Mouse (Mus musculus) midbrain, embryonic 16.5 days (tissue): ENCODE results near the gene Caprin1. TPM values are rescaled to one million over a fixed set of nuclear protein-coding genes. Genes with fewer than 3 reads are reported as not detected.

Experiments
- ATAC-seq: fragments of 200-750 bp; cut with Nextera tagmentation; 2 replicates; pipeline ENCODE4 v1.8.0; 2017; ENCODE audit warnings: moderate TSS enrichment
- H3K27ac ChIP-seq: fragments of 300-500 bp; sonication (generic); 2 replicates; pipeline ENCODE4 v1.5.1; 2014; ENCODE audit warnings: mild to moderate bottlenecking, low read length, mixed read lengths
- H3K27me3 ChIP-seq: fragments of 300-500 bp; sonication (generic); 2 replicates; pipeline ENCODE4 v1.6.1; 2014; ENCODE audit warnings: low read depth, low read length, mixed read lengths; ENCODE audit not compliant: control insufficient read depth, insufficient read depth
- H3K36me3 ChIP-seq: fragments of 300-500 bp; sonication (generic); 2 replicates; pipeline ENCODE4 v1.6.1; 2014; ENCODE audit warnings: mild to moderate bottlenecking, low read length, moderate library complexity, mixed read lengths; ENCODE audit not compliant: control insufficient read depth, insufficient read depth
- H3K4me1 ChIP-seq: fragments of 300-500 bp; sonication (generic); 2 replicates; pipeline ENCODE4 v1.6.1; 2014; ENCODE audit warnings: mild to moderate bottlenecking, low read length, mixed read lengths; ENCODE audit not compliant: control insufficient read depth, insufficient read depth
- H3K4me2 ChIP-seq: fragments of 300-500 bp; sonication (generic); 2 replicates; pipeline ENCODE4 v1.6.1; 2014; ENCODE audit warnings: mild to moderate bottlenecking, low read length, mixed read lengths
- H3K4me3 ChIP-seq: fragments of 300-500 bp; sonication (generic); 2 replicates; pipeline ENCODE4 v1.5.1; 2014; ENCODE audit warnings: low read depth, mild to moderate bottlenecking, low read length, moderate library complexity, mixed read lengths
- H3K9ac ChIP-seq: fragments of 300-500 bp; sonication (generic); 2 replicates; pipeline ENCODE4 v1.6.1; 2014; ENCODE audit warnings: low read depth, low read length, mixed read lengths
- H3K9me3 ChIP-seq: fragments of 300-500 bp; sonication (generic); replicated peaks from 2 replicates; pipeline ENCODE4 v1.6.1; 2014; ENCODE audit warnings: mild to moderate bottlenecking, low read length, mixed read lengths; ENCODE audit not compliant: control insufficient read depth, poor library complexity, severe bottlenecking
- WGBS: fragments of 180-500 bp; shearing (Covaris S2); extraction: QIAGEN DNeasy Blood & Tissue Kit; methylation state at CpG from one replicate; pipeline ENCODE4 v1.1.7; 2014; 5-methylcytosine and 5-hydroxymethylcytosine counted together
- polyA plus RNA-seq: library from polyadenylated mRNA; unstranded; fragments of >200 nt; fragmentation: Nextera tagmentation; extraction: Ambion mirVana; gene quantifications from 2 replicates; pipeline ENCODE4 v1.2.1, GENCODE M21; 2015

Caprin1 gene
- polyA plus RNA-seq, 1 experiment from 2014 or later: 337 TPM

DNA sequence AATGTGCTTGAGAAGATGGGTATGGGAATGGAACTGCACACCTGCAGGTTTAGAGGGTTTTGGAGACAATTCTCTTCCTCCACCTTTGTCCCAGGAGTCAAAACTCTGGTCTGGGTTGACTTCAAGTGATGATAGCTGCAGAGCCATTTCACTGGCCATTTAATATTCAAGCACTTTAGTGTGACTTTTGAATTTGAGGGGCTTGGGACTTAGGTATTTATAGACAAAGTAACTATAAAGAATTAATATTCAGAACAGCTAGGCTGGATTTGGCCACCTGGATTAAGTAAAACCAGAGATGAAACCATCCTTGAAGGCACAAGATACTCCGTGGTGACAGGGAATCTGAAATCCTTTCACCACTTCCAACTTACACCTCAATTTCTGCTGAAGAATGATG is 35.0 kb downstream of the Caprin1 start:
- H3K4me3 ChIP-seq: no peak overlapping the region
- peaks cover 10% of the 10 kb centered on the region; the same call in 1 of the 2 replicates for H3K36me3 ChIP-seq
- 53% methylated on average over 1 of the region's 1 CpGs for WGBS
- H3K9me3 ChIP-seq: no peaks in the 10 kb centered on the region
- no peak overlapping the region for H3K9ac ChIP-seq
- H3K27ac ChIP-seq: no peak overlapping the region
- no peak overlapping the region for H3K4me2 ChIP-seq
- ATAC-seq: no peak
- no peaks in the 10 kb centered on the region for H3K27me3 ChIP-seq
- peaks cover 13% of the 10 kb centered on the region for H3K4me1 ChIP-seq

- Histone ChIP-seq H3K9ac (no peak overlapping the region), H3K4me2 (peak overlapping the region; percentile 93), H3K36me3 (peaks cover 10% of the 10 kb centered on the region; the same call in 1 of the 2 replicates), H3K4me1 (peaks cover 13% of the 10 kb centered on the region), H3K27ac (no peak overlapping the region), H3K4me3 (peak overlapping the region; percentile 62; the same call in 1 of the 2 replicates), H3K27me3 (no peaks in the 10 kb centered on the region), H3K9me3 (no peaks in the 10 kb centered on the region)
- no peak for ATAC-seq
- 38% methylated on average over 4 of the region's 4 CpGs for WGBS
These were observed 35.5 kb downstream of the Caprin1 start for GRCm38 (mm10) chr2:103761993-103762392.

- Histone ChIP-seq H3K9ac (peak within 1 kb of the TSS; percentile 57), H3K4me3 (peak within 1 kb of the TSS; percentile 62), H3K4me1 (peaks cover 13% of the 10 kb centered on the region), H3K27ac (peak within 1 kb of the TSS; percentile 75), H3K27me3 (no peaks in the 10 kb centered on the region), H3K36me3 (0 out of 2 replicates have a peak, but pooled peaks cover 2% of the 10 kb centered on the region), H3K9me3 (no peaks in the 10 kb centered on the region), H3K4me2 (peak within 1 kb of the TSS; percentile 93)
- peak; percentile 97 for ATAC-seq
- under 1% methylated on average over 47 of the region's 47 CpGs for WGBS
These were observed 36.3 kb downstream of the Caprin1 start, which contains the start of gene Nat10 for GRCm38 (mm10) chr2:103760906-103761716. TSS of gene Nat10 (minus strand) at chr2:103761270.

- ATAC-seq: peak; percentile 37
- 0% methylated on average over 12 of the region's 12 CpGs for WGBS
- peaks cover 13% of the 10 kb centered on the region for H3K4me1 ChIP-seq
These were observed 37.0 kb downstream of the Caprin1 start for GRCm38 (mm10) chr2:103760421-103760820.

GRCm38 (mm10) chr2:103755458-103756085 is 41.9 kb downstream of the Caprin1 start:
- H3K27me3 ChIP-seq: no peaks in the 10 kb centered on the region
- ATAC-seq: no peak
- H3K4me2 ChIP-seq: no peak overlapping the region
- H3K4me1 ChIP-seq: peaks cover 7% of the 10 kb centered on the region
- H3K4me3 ChIP-seq: no peak overlapping the region
- peaks cover 23% of the 10 kb centered on the region; the same call in 1 of the 2 replicates for H3K36me3 ChIP-seq
- no peak overlapping the region for H3K27ac ChIP-seq
- 89% methylated on average over 9 of the region's 9 CpGs for WGBS
- no peaks in the 10 kb centered on the region for H3K9me3 ChIP-seq
- H3K9ac ChIP-seq: no peak overlapping the region

More at GRCm38 (mm10) chr2:103760421-103760820, 37.0 kb downstream of the Caprin1 start:
- H3K27me3 ChIP-seq: no peaks in the 10 kb centered on the region
- peak overlapping the region; percentile 62 for H3K4me3 ChIP-seq
- H3K36me3 ChIP-seq: 0 out of 2 replicates have a peak, but pooled peaks cover 3% of the 10 kb centered on the region
- H3K9me3 ChIP-seq: no peaks in the 10 kb centered on the region
- peak overlapping the region; percentile 56 for H3K9ac ChIP-seq
- peak overlapping the region; percentile 66 for H3K4me2 ChIP-seq
- peak overlapping the region; percentile 65 for H3K27ac ChIP-seq

GRCm38 (mm10) chr2:103754614-103755013 is 42.8 kb downstream of the Caprin1 start:
- WGBS: 97% methylated on average over 3 of the region's 3 CpGs
- H3K36me3 ChIP-seq: peaks cover 27% of the 10 kb centered on the region; the same call in 1 of the 2 replicates

GRCm38 (mm10) chr2:103751771-103752170 is 45.7 kb downstream of the Caprin1 start:
- H3K4me2 ChIP-seq: no peak overlapping the region
- H3K36me3 ChIP-seq: peaks cover 35% of the 10 kb centered on the region
- H3K4me3 ChIP-seq: no peak overlapping the region
- no peak overlapping the region for H3K27ac ChIP-seq
- H3K9me3 ChIP-seq: no peaks in the 10 kb centered on the region
- no peaks in the 10 kb centered on the region for H3K27me3 ChIP-seq
- no peak for ATAC-seq
- no peak overlapping the region for H3K9ac ChIP-seq
- 96% methylated on average over 6 of the region's 6 CpGs for WGBS
- H3K4me1 ChIP-seq: no peaks in the 10 kb centered on the region

More at GRCm38 (mm10) chr2:103754614-103755013, 42.8 kb downstream of the Caprin1 start:
- no peak overlapping the region for H3K4me3 ChIP-seq
- H3K4me2 ChIP-seq: no peak overlapping the region
- no peak overlapping the region for H3K9ac ChIP-seq
- no peak overlapping the region for H3K27ac ChIP-seq
- H3K9me3 ChIP-seq: no peaks in the 10 kb centered on the region
- ATAC-seq: no peak
- peaks cover 2% of the 10 kb centered on the region; the same call in 1 of the 2 replicates for H3K4me1 ChIP-seq
- H3K27me3 ChIP-seq: no peaks in the 10 kb centered on the region

DNA sequence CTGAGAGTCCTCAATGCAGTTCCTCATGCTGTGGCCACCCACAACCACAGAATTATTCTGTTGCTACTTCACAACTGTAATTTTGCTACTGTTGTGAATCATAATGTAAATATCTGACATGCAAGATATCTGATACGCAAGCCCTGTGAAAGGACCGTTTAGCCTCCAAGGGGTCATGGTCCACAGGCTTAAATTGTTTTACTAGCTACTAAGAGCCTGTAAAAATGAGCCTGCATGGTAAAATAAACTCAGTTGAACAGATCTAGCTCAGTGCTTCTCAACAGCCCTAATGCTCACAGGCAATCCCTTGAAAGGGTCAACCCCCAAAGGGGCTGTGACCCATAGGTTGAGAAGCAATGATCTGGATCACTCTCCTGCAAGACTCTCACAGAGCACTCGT is 48.4 kb downstream of the Caprin1 start:
- H3K27ac ChIP-seq: no peak overlapping the region
- H3K4me2 ChIP-seq: no peak overlapping the region
- no peak for ATAC-seq
- no peak overlapping the region for H3K9ac ChIP-seq
- peaks cover 32% of the 10 kb centered on the region for H3K36me3 ChIP-seq
- H3K27me3 ChIP-seq: no peaks in the 10 kb centered on the region
- no peak overlapping the region for H3K4me3 ChIP-seq
- H3K4me1 ChIP-seq: no peaks in the 10 kb centered on the region
- 95% methylated on average over 3 of the region's 3 CpGs for WGBS
- no peaks in the 10 kb centered on the region for H3K9me3 ChIP-seq

GRCm38 (mm10) chr2:103747891-103748290 is 49.6 kb downstream of the Caprin1 start:
- Histone ChIP-seq H3K4me3 (no peak overlapping the region), H3K4me2 (no peak overlapping the region), H3K4me1 (no peaks in the 10 kb centered on the region), H3K9me3 (no peaks in the 10 kb centered on the region), H3K36me3 (peaks cover 27% of the 10 kb centered on the region), H3K27me3 (no peaks in the 10 kb centered on the region), H3K9ac (no peak overlapping the region), H3K27ac (no peak overlapping the region)
- WGBS: 95% methylated on average over 9 of the region's 9 CpGs
- ATAC-seq: no peak
